Mouse (Mus musculus) testis, adult 2 months (tissue): ENCODE results near the gene Sparc.

Experiments used
- CTCF ChIP-seq: fragments of 200-500 bp; IDR thresholded peaks from 2 replicates; pipeline ENCODE4 v1.5.1; 2012; ENCODE audit warnings: low read depth, mild to moderate bottlenecking, inconsistent platforms, low read length, moderate library complexity; ENCODE audit not compliant: control insufficient read depth, insufficient read depth, insufficient replicate concordance
- POLR2A ChIP-seq: fragments of 200-500 bp; IDR thresholded peaks from 2 replicates; pipeline ENCODE4 v1.6.1; 2012; ENCODE audit warnings: low read depth, mild to moderate bottlenecking, inconsistent platforms, low read length, moderate library complexity; ENCODE audit not compliant: control insufficient read depth

DNA sequence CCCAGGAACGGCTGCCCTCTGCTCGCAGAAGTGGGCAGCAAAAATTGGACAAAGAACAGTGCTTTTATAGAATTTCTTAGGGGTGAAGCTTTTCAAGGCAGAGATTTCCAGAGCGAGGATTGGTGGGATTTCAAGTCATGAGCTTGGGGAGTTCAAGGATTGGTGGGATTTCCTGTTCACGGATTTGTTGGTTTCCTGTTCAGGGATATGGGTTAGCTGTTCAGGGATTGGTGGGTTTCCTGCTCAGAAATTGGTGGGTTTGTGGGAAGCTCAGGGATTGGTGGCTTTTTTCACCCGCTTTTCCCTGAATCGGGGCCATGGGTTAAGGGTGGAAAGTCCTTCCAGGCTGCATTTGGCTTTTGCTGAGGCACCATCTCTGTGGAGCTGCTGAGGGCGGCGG, 35.4 kb downstream of the Sparc start:
- no peak for TF ChIP-seq CTCF
- no peak for TF ChIP-seq POLR2A
